ENCODE assay signal across 18 mouse cellular contexts in genomic region chr1:73577019-73577418, GRCm38 (mm10).
DNase-seq lines count a peak whose midpoint lies in the region; ATAC-seq and TF ChIP-seq lines count a peak whose summit lies in the region.
"Had no signal": no experiment of that assay in that cellular context is flagged by ENCODE, and none has a peak within 500 bp of the region (broad histone marks: within the 10 kb centered on the region; RNA-seq: fewer than 3 reads in every experiment).

No protein-coding gene starts in this region.

- no peak for DNase-seq in stomach, postnatal 0 days (ENCODE audit: low spot score)
- DNase-seq: adrenal gland, adult 2 months; adrenal gland, adult 8-10 months; adrenal gland, postnatal 10 days; adrenal gland, postnatal 14 days; adrenal gland, postnatal 25 days; adrenal gland, postnatal 36 days; B cell, adult 2 months; cerebellum, adult 11 months; cerebellum, adult 11-12 months; cerebellum, adult 18-20 months had no signal

- no peaks in the 10 kb centered on the region for H3K36me3 ChIP-seq in intestine, postnatal 0 days (ENCODE audit: control insufficient read depth, insufficient read depth)
- no peaks in the 10 kb centered on the region for H3K36me3 ChIP-seq in intestine, embryonic 15.5 days
- H3K36me3 ChIP-seq in stomach, postnatal 0 days (ENCODE audit: control insufficient read depth, insufficient read depth, low read length): no peaks in the 10 kb centered on the region
- H3K36me3 ChIP-seq in kidney, embryonic 16.5 days (ENCODE audit: insufficient read depth, low read length): no peaks in the 10 kb centered on the region
- H3K36me3 ChIP-seq: G1E had no signal

- WGBS in intestine, postnatal 0 days: 88% methylated on average over 1 of the region's 1 CpGs
- WGBS in intestine, embryonic 15.5 days: 91% methylated on average over 1 of the region's 1 CpGs
- 87% methylated on average over 1 of the region's 1 CpGs for WGBS in stomach, postnatal 0 days
- WGBS in kidney, embryonic 16.5 days: 92% methylated on average over 1 of the region's 1 CpGs

- no peak overlapping the region for H3K4me3 ChIP-seq in intestine, postnatal 0 days (ENCODE audit: low read depth, low read length)
- no peak overlapping the region for H3K4me3 ChIP-seq in intestine, embryonic 15.5 days (replicated peaks)
- no peak overlapping the region for H3K4me3 ChIP-seq in stomach, postnatal 0 days (ENCODE audit: low read depth, low read length)
- H3K4me3 ChIP-seq in kidney, embryonic 16.5 days (ENCODE audit: low read length): no peak overlapping the region

- H3K4me1 ChIP-seq in intestine, postnatal 0 days (replicated peaks; ENCODE audit: control insufficient read depth, insufficient read depth, low read length): no peaks in the 10 kb centered on the region; the same call in 1 of the 2 replicates
- no peaks in the 10 kb centered on the region for H3K4me1 ChIP-seq in intestine, embryonic 15.5 days (replicated peaks)
- no peaks in the 10 kb centered on the region for H3K4me1 ChIP-seq in stomach, postnatal 0 days (replicated peaks; ENCODE audit: control insufficient read depth, insufficient read depth)
- peaks cover 10% of the 10 kb centered on the region for H3K4me1 ChIP-seq in kidney, embryonic 16.5 days (ENCODE audit: insufficient read depth, low read length)

- peak; percentile 79 for ATAC-seq in intestine, postnatal 0 days
- no peak for ATAC-seq in intestine, embryonic 15.5 days
- ATAC-seq in stomach, postnatal 0 days (ENCODE audit: low FRiP score, low TSS enrichment): peak; percentile 72
- ATAC-seq in kidney, embryonic 16.5 days (ENCODE audit: low FRiP score, low TSS enrichment): no peak
- ATAC-seq: activated CD4-positive, CD25-positive, alpha-beta regulatory T cell, adult 4 months; CD4-positive, CD25-positive, alpha-beta regulatory T cell, adult 4 months; Patski had no signal

- no peaks in the 10 kb centered on the region for H3K9me3 ChIP-seq in intestine, postnatal 0 days (ENCODE audit: control insufficient read depth)
- no peaks in the 10 kb centered on the region for H3K9me3 ChIP-seq in intestine, embryonic 15.5 days
- no peaks in the 10 kb centered on the region for H3K9me3 ChIP-seq in stomach, postnatal 0 days (ENCODE audit: control insufficient read depth, low read length)
- H3K9me3 ChIP-seq in kidney, embryonic 16.5 days (ENCODE audit: low read length): no peaks in the 10 kb centered on the region
- H3K9me3 ChIP-seq: G1E had no signal

- H3K27me3 ChIP-seq in intestine, postnatal 0 days (replicated peaks; ENCODE audit: control insufficient read depth, insufficient read depth, low read length): no peaks in the 10 kb centered on the region
- no peaks in the 10 kb centered on the region for H3K27me3 ChIP-seq in intestine, embryonic 15.5 days (replicated peaks)
- no peaks in the 10 kb centered on the region for H3K27me3 ChIP-seq in stomach, postnatal 0 days (ENCODE audit: control insufficient read depth, insufficient read depth, low read length)
- H3K27me3 ChIP-seq in kidney, embryonic 16.5 days (ENCODE audit: insufficient read depth, low read length): no peaks in the 10 kb centered on the region
- H3K27me3 ChIP-seq: Patski had no signal

- no peak for TF ChIP-seq CTCF in intestine, postnatal 0 days (IDR thresholded peaks at IDR 0.05; ENCODE audit: low read depth)
- no peak for TF ChIP-seq CTCF in stomach, postnatal 0 days (IDR thresholded peaks at IDR 0.05; ENCODE audit: low read depth)

- H3K27ac ChIP-seq in intestine, postnatal 0 days (ENCODE audit: low read depth, low read length): no peak overlapping the region; the same call in 1 of the 2 replicates
- no peak overlapping the region for H3K27ac ChIP-seq in intestine, embryonic 15.5 days
- no peak overlapping the region for H3K27ac ChIP-seq in stomach, postnatal 0 days (replicated peaks)
- H3K27ac ChIP-seq in kidney, embryonic 16.5 days (ENCODE audit: low read length): no peak overlapping the region

- TF ChIP-seq EP300 in stomach, postnatal 0 days (optimal IDR thresholded peaks at IDR 0.05): no peak

- H3K4me2 ChIP-seq in intestine, postnatal 0 days (replicated peaks; ENCODE audit: low read depth): no peak overlapping the region
- no peak overlapping the region for H3K4me2 ChIP-seq in intestine, embryonic 15.5 days (replicated peaks)
- H3K4me2 ChIP-seq in stomach, postnatal 0 days (replicated peaks; ENCODE audit: low read depth): no peak overlapping the region
- no peak overlapping the region for H3K4me2 ChIP-seq in kidney, embryonic 16.5 days (replicated peaks; ENCODE audit: low read depth, low read length)

- no peak overlapping the region for H3K9ac ChIP-seq in intestine, postnatal 0 days (ENCODE audit: low read depth, low read length)
- H3K9ac ChIP-seq in intestine, embryonic 15.5 days: no peak overlapping the region
- H3K9ac ChIP-seq in stomach, postnatal 0 days (ENCODE audit: low read length): no peak overlapping the region
- H3K9ac ChIP-seq in kidney, embryonic 16.5 days (replicated peaks; ENCODE audit: low read length): no peak overlapping the region

Comparison
In these comparisons a context has a peak if more than half of its experiments do, and no peak if none do; other contexts are left out.
1. ATAC-seq: peak in intestine, postnatal 0 days (single experiment) and stomach, postnatal 0 days (single experiment); none in intestine, embryonic 15.5 days (single experiment) and kidney, embryonic 16.5 days (single experiment).